ENCODE assay signal across 15 mouse cellular contexts in the genomic region with DNA sequence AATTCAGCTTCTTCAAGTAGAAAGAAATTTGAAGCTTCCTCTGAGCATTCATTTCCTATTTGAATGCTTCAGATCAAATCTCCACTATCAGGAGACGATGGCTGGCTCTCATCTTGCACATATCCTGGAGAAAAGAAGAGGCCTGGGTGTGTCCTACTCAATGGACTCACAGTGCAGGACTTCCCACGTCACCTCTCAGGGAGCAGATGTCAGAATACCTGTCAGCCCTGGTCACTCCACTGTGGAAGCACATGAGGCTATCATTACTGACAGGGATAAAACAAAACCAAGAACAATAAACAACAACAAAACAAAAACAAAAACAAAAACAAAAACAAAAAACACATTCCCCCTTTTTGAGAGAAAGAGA. TPM values are rescaled to one million over a fixed set of nuclear protein-coding genes. Genes with fewer than 3 reads are reported as not detected.
DNase-seq lines count a peak whose midpoint lies in the region; ATAC-seq and TF ChIP-seq lines count a peak whose summit lies in the region.
"Had no signal": no experiment of that assay in that cellular context is flagged by ENCODE, and none has a peak within 500 bp of the region (broad histone marks: within the 10 kb centered on the region; RNA-seq: fewer than 3 reads in every experiment).

No protein-coding gene starts in this region.

- peak overlapping the region; percentile 50 for H3K4me2 ChIP-seq in heart, embryonic 15.5 days
- peak overlapping the region; percentile 46 for H3K4me2 ChIP-seq in lung, embryonic 16.5 days (ENCODE audit: low read depth, low read length)
- H3K4me2 ChIP-seq in intestine, postnatal 0 days (replicated peaks; ENCODE audit: low read depth), result peak overlapping the region; percentile 53
- peak overlapping the region; percentile 22; the same call in 1 of the 2 replicates for H3K4me2 ChIP-seq in stomach, embryonic 16.5 days (ENCODE audit: low read depth, low read length)

- no peak for DNase-seq in heart, postnatal 25 days (ENCODE audit: low spot score)
- no peak for DNase-seq in lung, postnatal 25 days (ENCODE audit: low spot score)
- DNase-seq in layer of hippocampus, adult 9-11 months, result no peak
- DNase-seq: cerebellum, adult 11 months; cerebellum, postnatal 36 days; left cerebral cortex, postnatal 4 days; thymus, postnatal 36 days had no signal

- no peaks in the 10 kb centered on the region; the same call in 1 of the 2 replicates for H3K9me3 ChIP-seq in heart, embryonic 15.5 days (replicated peaks)
- H3K9me3 ChIP-seq in lung, embryonic 16.5 days (ENCODE audit: control insufficient read depth, low read length), result no peaks in the 10 kb centered on the region; the same call in 1 of the 2 replicates
- no peaks in the 10 kb centered on the region for H3K9me3 ChIP-seq in intestine, postnatal 0 days (ENCODE audit: control insufficient read depth)
- H3K9me3 ChIP-seq in stomach, embryonic 16.5 days (replicated peaks; ENCODE audit: control insufficient read depth, low read length), result no peaks in the 10 kb centered on the region
- H3K9me3 ChIP-seq: midbrain, embryonic 12.5 days had no signal

- ATAC-seq in heart, embryonic 15.5 days (replicated peaks; ENCODE audit: insufficient number of reproducible peaks, insufficient read depth, low FRiP score, low read depth), result no peak
- ATAC-seq in lung, embryonic 16.5 days (ENCODE audit: low read depth), result peak; percentile 49; the same call in 1 of the 2 replicates
- peak; percentile 83 for ATAC-seq in intestine, postnatal 0 days
- peak; percentile 57; the same call in 1 of the 2 replicates for ATAC-seq in stomach, embryonic 16.5 days (ENCODE audit: insufficient read depth, low FRiP score)
- ATAC-seq: forebrain, embryonic 16.5 days had no signal

- intact Hi-C loops in heart, postnatal 25 days (cut with DNase I), result no loop called here

- WGBS in heart, embryonic 15.5 days, result 26% methylated on average over 2 of the region's 2 CpGs
- 30% methylated on average over 2 of the region's 2 CpGs for WGBS in lung, embryonic 16.5 days
- WGBS in intestine, postnatal 0 days, result 25% methylated on average over 2 of the region's 2 CpGs
- WGBS in stomach, embryonic 16.5 days, result 36% methylated on average over 2 of the region's 2 CpGs

- no peak overlapping the region for H3K9ac ChIP-seq in heart, embryonic 15.5 days
- no peak overlapping the region for H3K9ac ChIP-seq in lung, embryonic 16.5 days (ENCODE audit: low read length)
- no peak overlapping the region for H3K9ac ChIP-seq in intestine, postnatal 0 days (ENCODE audit: low read depth, low read length)
- no peak overlapping the region for H3K9ac ChIP-seq in stomach, embryonic 16.5 days (ENCODE audit: low read length)
- H3K9ac ChIP-seq: liver, embryonic 14.5 days; midbrain, embryonic 12.5 days had no signal

- no peak overlapping the region for H3K4me3 ChIP-seq in heart, embryonic 15.5 days
- H3K4me3 ChIP-seq in lung, embryonic 16.5 days (ENCODE audit: low read length), result no peak overlapping the region; the same call in 1 of the 2 replicates
- H3K4me3 ChIP-seq in intestine, postnatal 0 days (ENCODE audit: low read depth, low read length), result no peak overlapping the region; the same call in 1 of the 2 replicates
- H3K4me3 ChIP-seq in stomach, embryonic 16.5 days (replicated peaks; ENCODE audit: low read length), result no peak overlapping the region
- H3K4me3 ChIP-seq: midbrain, embryonic 12.5 days; myocyte had no signal

- no peak for TF ChIP-seq CTCF in intestine, postnatal 0 days (IDR thresholded peaks at IDR 0.05; ENCODE audit: low read depth)

- no peaks in the 10 kb centered on the region for H3K27me3 ChIP-seq in heart, embryonic 15.5 days
- no peaks in the 10 kb centered on the region for H3K27me3 ChIP-seq in lung, embryonic 16.5 days (ENCODE audit: control insufficient read depth, insufficient read depth, low read depth, low read length)
- H3K27me3 ChIP-seq in intestine, postnatal 0 days (replicated peaks; ENCODE audit: control insufficient read depth, insufficient read depth, low read length), result no peaks in the 10 kb centered on the region
- no peaks in the 10 kb centered on the region for H3K27me3 ChIP-seq in stomach, embryonic 16.5 days (ENCODE audit: control insufficient read depth, insufficient read depth, low read length)
- H3K27me3 ChIP-seq: midbrain, embryonic 12.5 days had no signal

- peaks cover 12% of the 10 kb centered on the region for H3K4me1 ChIP-seq in heart, embryonic 15.5 days (replicated peaks)
- H3K4me1 ChIP-seq in lung, embryonic 16.5 days (replicated peaks; ENCODE audit: control insufficient read depth, insufficient read depth, low read length), result peaks cover 7% of the 10 kb centered on the region; the same call in 1 of the 2 replicates
- no peaks in the 10 kb centered on the region; the same call in 1 of the 2 replicates for H3K4me1 ChIP-seq in intestine, postnatal 0 days (replicated peaks; ENCODE audit: control insufficient read depth, insufficient read depth, low read length)
- H3K4me1 ChIP-seq in stomach, embryonic 16.5 days (ENCODE audit: control insufficient read depth, insufficient read depth, low read length), result 0 out of 2 replicates have a peak, but pooled peaks cover 3% of the 10 kb centered on the region

- H3K27ac ChIP-seq in heart, embryonic 15.5 days, result no peak overlapping the region
- no peak overlapping the region for H3K27ac ChIP-seq in lung, embryonic 16.5 days (ENCODE audit: low read length)
- peak overlapping the region; percentile 61; the same call in 1 of the 2 replicates for H3K27ac ChIP-seq in intestine, postnatal 0 days (ENCODE audit: low read depth, low read length)
- H3K27ac ChIP-seq in stomach, embryonic 16.5 days (ENCODE audit: low read length), result peak overlapping the region; percentile 77; the same call in 1 of the 2 replicates
- H3K27ac ChIP-seq: liver, embryonic 14.5 days; midbrain, embryonic 12.5 days had no signal

- no peaks in the 10 kb centered on the region for H3K36me3 ChIP-seq in heart, embryonic 15.5 days
- no peaks in the 10 kb centered on the region for H3K36me3 ChIP-seq in lung, embryonic 16.5 days (ENCODE audit: control insufficient read depth, insufficient read depth, low read length)
- no peaks in the 10 kb centered on the region for H3K36me3 ChIP-seq in intestine, postnatal 0 days (ENCODE audit: control insufficient read depth, insufficient read depth)
- no peaks in the 10 kb centered on the region for H3K36me3 ChIP-seq in stomach, embryonic 16.5 days (ENCODE audit: control insufficient read depth, insufficient read depth, low read length)
- H3K36me3 ChIP-seq: midbrain, embryonic 12.5 days had no signal

RNA-seq across cellular contexts. Expression of gene Jade1, which starts 32.5 kb away (rescaled TPM):
- 15.9 and 16.0 TPM in 2 replicates for polyA plus RNA-seq in heart, embryonic 15.5 days (2015; fragmentation: Nextera tagmentation; extraction: Ambion mirVana)
- 10 to 100 TPM; 29.9 to 36.7 TPM for total RNA-seq in heart, postnatal 25 days (2021)
- polyA plus RNA-seq in lung, embryonic 16.5 days (2015; fragmentation: Nextera tagmentation; extraction: Ambion mirVana), result 7.1 and 7.7 TPM in 2 replicates
- 15.3 and 18.4 TPM in 2 replicates for polyA plus RNA-seq in intestine, postnatal 0 days (2015; fragmentation: Nextera tagmentation; extraction: Ambion mirVana)
- 11.5 and 11.6 TPM in 2 replicates for polyA plus RNA-seq in stomach, embryonic 16.5 days (2015; fragmentation: Nextera tagmentation; extraction: Ambion mirVana)

Comparison
In these comparisons a context has a peak if more than half of its experiments do, and no peak if none do; other contexts are left out.
1. H3K27ac ChIP-seq: peak in intestine, postnatal 0 days (single experiment) and stomach, embryonic 16.5 days (single experiment); none in heart, embryonic 15.5 days (single experiment) and lung, embryonic 16.5 days (single experiment).
2. Peak in every context shown above with its lines, with median percentiles within 50 percentile points of each other: H3K4me2 ChIP-seq.